Mouse (Mus musculus) stomach, embryonic 14.5 days (tissue): ENCODE measurements around the gene Gmpr. TPM values are rescaled to one million over a fixed set of nuclear protein-coding genes. Genes with fewer than 3 reads are reported as not detected.
A peak's percentile ranks its signal among the peaks of the same experiment; 100 is the strongest.

Source experiments
- ATAC-seq: fragments of 200-750 bp; cut with Nextera tagmentation; 2 replicates; pipeline ENCODE4 v1.8.0; 2017; ENCODE audit warnings: low read depth, moderate TSS enrichment; ENCODE audit not compliant: insufficient number of reproducible peaks, insufficient read depth, low FRiP score
- H3K27ac ChIP-seq: fragments of 300-500 bp; sonication (generic); 2 replicates; pipeline ENCODE4 v1.5.1; 2014; ENCODE audit warnings: mild to moderate bottlenecking, low read length, moderate library complexity, mixed read lengths
- H3K27me3 ChIP-seq: fragments of 300-500 bp; sonication (generic); 2 replicates; pipeline ENCODE4 v1.6.1; 2014; ENCODE audit warnings: low read length, control low read depth, mixed read lengths; ENCODE audit not compliant: control insufficient read depth, insufficient read depth
- H3K36me3 ChIP-seq: fragments of 300-500 bp; sonication (generic); 2 replicates; pipeline ENCODE4 v1.6.1; 2014; ENCODE audit warnings: mild to moderate bottlenecking, control low read depth, low read length, moderate library complexity, mixed read lengths; ENCODE audit not compliant: control insufficient read depth, insufficient read depth
- H3K4me1 ChIP-seq: fragments of 300-500 bp; sonication (generic); 2 replicates; pipeline ENCODE4 v1.6.1; 2014; ENCODE audit warnings: low read length, control low read depth, mixed read lengths; ENCODE audit not compliant: control insufficient read depth, insufficient read depth
- H3K4me2 ChIP-seq: fragments of 300-500 bp; sonication (generic); replicated peaks from 2 replicates; pipeline ENCODE4 v1.6.1; 2014; ENCODE audit warnings: low read depth, low read length, control low read depth
- H3K4me3 ChIP-seq: fragments of 300-500 bp; sonication (generic); 2 replicates; pipeline ENCODE4 v1.5.1; 2014; ENCODE audit warnings: low read depth, low read length, control low read depth
- H3K9ac ChIP-seq: fragments of 300-500 bp; sonication (generic); replicated peaks from 2 replicates; pipeline ENCODE4 v1.6.1; 2014; ENCODE audit warnings: low read depth, mild to moderate bottlenecking, control low read depth, low read length, moderate library complexity, mixed read lengths
- H3K9me3 ChIP-seq: fragments of 300-500 bp; sonication (generic); 2 replicates; pipeline ENCODE4 v1.6.1; 2016; ENCODE audit warnings: low read depth, low read length, control low read depth; ENCODE audit not compliant: control insufficient read depth
- WGBS: fragments of 180-500 bp; shearing (Covaris S2); extraction: QIAGEN DNeasy Blood & Tissue Kit; methylation state at CpG from one replicate; pipeline ENCODE4 v1.1.7; 2014; 5-methylcytosine and 5-hydroxymethylcytosine counted together
- polyA plus RNA-seq: library from polyadenylated mRNA; unstranded; fragments of >200 nt; fragmentation: Nextera tagmentation; extraction: Ambion mirVana; gene quantifications from 2 replicates; pipeline ENCODE4 v1.2.1, GENCODE M21; 2014

Gmpr gene
- polyA plus RNA-seq, 1 experiment from 2014 or later: 34.6 TPM

DNA sequence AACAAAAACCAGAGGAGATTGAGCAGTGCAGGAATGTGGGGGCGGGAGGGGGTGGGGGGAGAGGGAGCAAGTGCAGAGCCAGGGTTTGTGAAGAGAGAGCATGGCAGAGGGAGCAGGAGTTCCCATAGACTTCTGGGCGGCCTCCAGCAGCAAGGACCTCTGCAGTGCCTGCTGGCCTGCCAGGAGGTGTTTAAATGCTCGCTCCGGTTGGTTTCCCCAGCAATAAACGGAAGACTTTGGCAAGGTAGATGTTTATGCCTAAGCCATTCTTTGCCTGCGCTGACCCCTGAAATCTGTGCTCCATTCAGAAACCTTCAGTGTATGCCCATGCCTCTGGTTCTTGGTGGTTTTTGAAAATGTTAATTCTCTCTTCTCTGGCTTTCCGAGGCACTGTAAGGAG, 19.0 kb downstream of the Gmpr start:
- H3K9ac ChIP-seq: no peak overlapping the region
- no peaks in the 10 kb centered on the region for H3K27me3 ChIP-seq
- H3K36me3 ChIP-seq: no peaks in the 10 kb centered on the region
- no peaks in the 10 kb centered on the region; the same call in 1 of the 2 replicates for H3K9me3 ChIP-seq
- no peak overlapping the region for H3K27ac ChIP-seq
- H3K4me3 ChIP-seq: no peak overlapping the region
- ATAC-seq: no peak
- WGBS: 65% methylated on average over 7 of the region's 7 CpGs
- H3K4me1 ChIP-seq: peaks cover 9% of the 10 kb centered on the region
- H3K4me2 ChIP-seq: no peak overlapping the region

DNA sequence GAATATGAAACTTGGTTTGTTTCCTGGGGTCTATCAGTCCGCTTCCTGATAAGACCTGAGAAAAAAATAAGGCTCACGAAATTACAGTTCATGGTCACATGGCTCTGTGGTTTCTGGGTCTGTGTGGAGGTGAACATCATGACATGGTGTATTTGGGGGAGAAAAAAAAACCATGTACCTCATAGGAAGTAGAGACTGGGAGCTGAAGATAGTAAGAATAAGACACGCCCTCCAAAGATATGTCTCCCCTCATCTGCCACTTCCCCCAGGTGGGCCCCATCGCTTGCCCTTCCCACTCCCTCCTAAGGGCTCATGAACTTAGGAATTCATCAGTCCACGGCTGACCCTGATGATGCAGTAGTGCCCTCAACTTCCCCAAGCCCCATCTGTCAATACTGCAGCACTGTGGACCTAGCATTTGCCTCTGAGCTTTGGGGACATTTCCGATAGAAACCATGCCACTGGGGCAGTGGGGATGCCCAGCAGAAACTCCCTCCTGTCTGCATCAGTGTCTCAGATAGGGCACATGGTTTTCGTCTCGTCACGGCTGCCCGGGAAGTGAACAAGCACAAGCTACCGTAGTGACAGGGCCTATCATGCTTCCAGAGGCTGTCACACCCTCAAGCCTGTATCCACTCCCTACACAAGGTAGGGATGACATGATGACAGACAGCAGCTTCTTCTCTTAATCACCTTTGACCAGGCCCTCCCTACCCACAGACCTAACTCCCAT, 20.2 kb downstream of the Gmpr start:
- no peak overlapping the region for H3K27ac ChIP-seq
- no peak overlapping the region for H3K4me2 ChIP-seq
- no peak overlapping the region for H3K9ac ChIP-seq
- H3K4me1 ChIP-seq: peaks cover 12% of the 10 kb centered on the region
- H3K27me3 ChIP-seq: no peaks in the 10 kb centered on the region
- ATAC-seq: peak; percentile 75; the same call in 1 of the 2 replicates
- no peaks in the 10 kb centered on the region; the same call in 1 of the 2 replicates for H3K9me3 ChIP-seq
- H3K4me3 ChIP-seq: no peak overlapping the region
- 69% methylated on average over 11 of the region's 11 CpGs for WGBS
- H3K36me3 ChIP-seq: no peaks in the 10 kb centered on the region

DNA sequence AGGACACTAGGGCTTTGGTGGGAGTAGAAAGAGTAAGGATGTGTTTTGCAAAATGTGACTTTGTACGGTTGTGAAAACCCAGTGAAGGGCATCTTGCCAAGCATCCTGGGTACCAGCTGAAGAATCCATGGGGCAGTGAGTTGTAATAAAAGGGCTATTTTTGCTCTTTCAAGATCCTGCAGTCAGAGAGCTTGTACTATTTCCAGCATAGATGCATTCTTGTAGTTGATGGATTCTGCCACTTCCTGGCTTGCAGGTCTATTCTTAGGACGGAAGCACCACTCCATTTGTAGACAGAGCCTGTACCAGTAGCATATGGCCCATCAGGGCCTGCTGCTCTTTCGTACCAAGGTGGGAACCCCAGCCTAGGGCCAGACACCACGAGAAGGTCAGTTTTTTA, 21.5 kb downstream of the Gmpr start:
- 77% methylated on average over 4 of the region's 4 CpGs for WGBS
- Histone ChIP-seq H3K9ac (no peak overlapping the region), H3K27ac (no peak overlapping the region), H3K4me3 (no peak overlapping the region), H3K4me2 (no peak overlapping the region), H3K27me3 (no peaks in the 10 kb centered on the region), H3K36me3 (no peaks in the 10 kb centered on the region), H3K9me3 (no peaks in the 10 kb centered on the region; the same call in 1 of the 2 replicates), H3K4me1 (peaks cover 12% of the 10 kb centered on the region)
- no peak for ATAC-seq

DNA sequence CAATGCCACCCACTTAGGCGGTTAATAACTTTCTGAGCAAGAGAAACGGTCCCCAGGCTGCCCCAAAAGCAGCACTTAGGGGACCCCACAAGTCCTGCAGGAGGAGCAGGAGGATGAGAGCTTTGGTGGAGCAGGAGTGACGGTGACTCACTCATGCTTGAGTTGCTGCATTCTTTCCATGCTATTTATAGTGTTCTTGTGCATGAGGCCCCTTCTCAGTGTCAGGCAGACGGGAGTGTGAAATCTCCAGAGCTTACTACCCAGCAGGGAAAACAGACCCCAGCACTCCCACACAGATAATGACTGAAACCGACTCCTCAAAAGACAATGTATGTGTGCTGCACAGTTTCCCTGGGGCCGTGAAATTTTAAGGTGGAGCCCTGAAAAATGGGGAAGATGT, 23.5 kb downstream of the Gmpr start:
- no peaks in the 10 kb centered on the region for H3K36me3 ChIP-seq
- ATAC-seq: no peak
- peaks cover 12% of the 10 kb centered on the region for H3K4me1 ChIP-seq
- H3K27ac ChIP-seq: peak overlapping the region; percentile 56; the same call in 1 of the 2 replicates
- H3K9me3 ChIP-seq: no peaks in the 10 kb centered on the region
- no peak overlapping the region for H3K4me2 ChIP-seq
- H3K4me3 ChIP-seq: no peak overlapping the region
- 26% methylated on average over 6 of the region's 6 CpGs for WGBS
- no peaks in the 10 kb centered on the region for H3K27me3 ChIP-seq
- H3K9ac ChIP-seq: no peak overlapping the region

DNA sequence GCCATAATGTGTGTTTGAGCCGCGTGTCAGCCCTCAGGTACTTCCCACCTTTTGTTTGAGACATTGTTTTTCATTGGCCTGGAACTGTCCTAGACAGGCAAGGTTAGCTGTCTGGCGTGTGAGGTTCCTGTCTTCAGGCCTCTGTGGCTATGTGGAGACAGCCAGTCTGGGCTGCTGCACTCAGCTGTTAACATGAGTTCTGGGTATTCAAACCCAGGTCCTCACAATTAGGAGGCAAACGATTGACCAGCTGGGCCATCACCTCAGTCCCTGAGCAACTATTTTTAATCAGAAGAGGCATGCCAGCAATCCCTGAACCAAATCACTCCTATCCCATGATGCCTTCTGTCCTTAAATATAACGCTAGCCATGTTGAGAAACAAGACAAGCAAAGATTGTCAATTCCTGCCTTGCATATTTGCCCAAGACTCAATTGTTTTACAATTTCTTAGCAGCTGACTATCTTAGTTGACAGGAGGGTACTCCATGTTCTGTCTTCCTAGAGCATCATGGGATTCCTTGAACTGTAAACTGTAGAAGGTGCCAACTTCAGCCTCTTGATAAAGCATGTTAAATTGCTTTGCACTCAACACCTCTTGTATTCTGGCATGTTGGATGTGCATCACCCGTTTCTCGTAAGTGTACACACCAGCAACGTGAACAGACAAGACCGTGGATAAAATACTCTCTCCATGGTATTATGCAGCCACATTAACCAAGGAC, 28.6 kb downstream of the Gmpr start:
- H3K4me2 ChIP-seq: no peak overlapping the region
- no peaks in the 10 kb centered on the region for H3K36me3 ChIP-seq
- no peak overlapping the region for H3K9ac ChIP-seq
- no peak overlapping the region for H3K27ac ChIP-seq
- WGBS: 85% methylated on average over 9 of the region's 9 CpGs
- H3K4me1 ChIP-seq: peaks cover 11% of the 10 kb centered on the region
- no peaks in the 10 kb centered on the region for H3K27me3 ChIP-seq
- no peak for ATAC-seq
- H3K4me3 ChIP-seq: no peak overlapping the region
- no peaks in the 10 kb centered on the region for H3K9me3 ChIP-seq

DNA sequence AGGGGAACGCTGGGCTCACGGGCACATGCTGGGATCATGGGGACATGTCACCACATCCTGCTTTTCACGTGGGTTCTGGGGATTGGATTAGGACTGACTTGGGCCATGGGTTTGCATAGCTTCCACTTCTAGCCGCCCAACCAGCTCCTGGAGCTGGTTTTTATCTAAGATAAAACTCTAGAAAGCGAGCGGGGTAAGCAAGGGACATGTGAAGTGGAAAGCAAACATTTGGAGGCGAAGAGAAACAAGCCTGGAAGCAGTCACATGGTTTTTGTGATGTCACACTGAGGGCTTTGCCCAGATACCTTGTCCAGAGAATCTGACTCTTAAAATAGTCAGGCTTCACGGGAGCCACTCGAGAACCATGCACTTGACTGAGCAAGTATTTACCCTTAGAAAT, 29.9 kb downstream of the Gmpr start:
- ATAC-seq: no peak
- H3K27ac ChIP-seq: no peak overlapping the region
- H3K4me1 ChIP-seq: 0 out of 2 replicates have a peak, but pooled peaks cover 5% of the 10 kb centered on the region
- H3K9me3 ChIP-seq: no peaks in the 10 kb centered on the region
- no peaks in the 10 kb centered on the region for H3K36me3 ChIP-seq
- H3K4me3 ChIP-seq: no peak overlapping the region
- 73% methylated on average over 9 of the region's 9 CpGs for WGBS
- no peak overlapping the region for H3K9ac ChIP-seq
- no peak overlapping the region for H3K4me2 ChIP-seq
- H3K27me3 ChIP-seq: no peaks in the 10 kb centered on the region

DNA sequence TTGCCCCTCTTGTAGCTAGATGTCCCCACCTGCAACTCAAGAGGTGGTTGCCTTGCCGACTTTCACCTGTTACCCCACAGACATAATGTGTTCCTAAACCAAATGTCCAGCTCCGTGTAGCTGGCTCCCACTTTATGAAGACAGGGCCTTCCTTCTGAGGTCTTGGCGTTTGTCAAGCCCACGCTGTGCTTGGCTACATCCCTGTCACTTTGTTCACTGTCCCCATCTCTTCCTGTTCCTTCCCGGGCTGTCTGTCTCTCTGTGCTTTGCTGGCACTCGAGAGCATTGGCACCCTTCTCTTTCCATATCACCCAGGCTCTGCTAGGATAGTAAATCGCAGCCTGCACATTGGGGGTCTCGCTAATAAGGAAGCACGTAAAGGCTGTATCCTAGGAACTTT, 30.8 kb downstream of the Gmpr start:
- 85% methylated on average over 9 of the region's 9 CpGs for WGBS
- Histone ChIP-seq H3K4me1 (0 out of 2 replicates have a peak, but pooled peaks cover 5% of the 10 kb centered on the region), H3K9ac (no peak overlapping the region), H3K27ac (no peak overlapping the region), H3K4me3 (no peak overlapping the region), H3K36me3 (no peaks in the 10 kb centered on the region), H3K4me2 (no peak overlapping the region), H3K27me3 (no peaks in the 10 kb centered on the region), H3K9me3 (no peaks in the 10 kb centered on the region)
- ATAC-seq: no peak

DNA sequence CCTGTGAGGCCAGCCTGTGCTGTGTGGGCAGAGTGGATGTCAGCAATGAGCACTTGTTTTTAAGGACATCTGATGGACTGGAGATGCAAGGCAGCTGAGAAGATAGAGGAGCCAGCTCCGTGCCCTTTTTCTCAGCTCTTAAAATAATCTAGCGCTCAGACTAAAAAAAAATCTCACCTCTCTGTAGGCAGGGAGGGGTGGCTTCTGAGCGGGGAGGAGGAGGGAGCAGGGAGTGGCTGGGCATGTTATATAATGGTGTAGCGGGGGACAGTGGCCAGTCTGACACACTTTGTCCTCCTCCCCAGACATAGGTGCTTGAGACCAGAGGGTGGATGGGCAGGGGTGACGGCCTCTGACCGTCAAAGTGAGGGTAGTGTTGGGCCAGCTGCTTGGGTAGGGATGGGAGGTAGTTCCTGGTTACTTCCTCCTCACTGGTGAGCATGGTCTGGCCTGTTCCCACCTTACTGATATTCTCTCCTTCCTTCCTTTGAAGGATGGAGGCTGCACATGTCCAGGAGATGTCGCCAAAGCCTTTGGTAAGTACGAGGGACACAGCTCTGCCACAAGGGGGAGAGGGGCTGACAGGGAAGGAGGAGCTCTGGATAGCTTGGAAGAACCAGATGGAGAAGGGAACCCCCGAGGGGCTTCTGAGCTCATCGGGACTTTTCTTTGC, 31.4 kb downstream of the Gmpr start:
- Histone ChIP-seq H3K4me3 (peak overlapping the region; percentile 30), H3K4me2 (peak overlapping the region; percentile 56), H3K9ac (peak overlapping the region; percentile 15; the same call in 1 of the 2 replicates), H3K27ac (no peak overlapping the region), H3K27me3 (no peaks in the 10 kb centered on the region), H3K36me3 (no peaks in the 10 kb centered on the region), H3K9me3 (no peaks in the 10 kb centered on the region), H3K4me1 (0 out of 2 replicates have a peak, but pooled peaks cover 5% of the 10 kb centered on the region)
- peak; percentile 70 for ATAC-seq
- 32% methylated on average over 10 of the region's 10 CpGs for WGBS
